Comparison of ENCODE assay signal across 19 mouse cellular contexts in genomic region chr5:9912936-9913335, GRCm38 (mm10).
DNase-seq lines count a peak whose midpoint lies in the region; ATAC-seq and TF ChIP-seq lines count a peak whose summit lies in the region.
"Had no signal": no experiment of that assay in that cellular context is flagged by ENCODE, and none has a peak within 500 bp of the region (broad histone marks: within the 10 kb centered on the region; RNA-seq: fewer than 3 reads in every experiment).

No protein-coding gene starts in this region.

- TF ChIP-seq CTCF in cerebellum, adult 2 months (IDR thresholded peaks at IDR 0.05; ENCODE audit: borderline replicate concordance, insufficient read depth, low read depth, low read length): no peak

- H3K36me3 ChIP-seq in forebrain, embryonic 16.5 days (ENCODE audit: control insufficient read depth, insufficient read depth): no peaks in the 10 kb centered on the region
- H3K36me3 ChIP-seq: embryonic facial prominence, embryonic 10.5 days; G1E; heart, embryonic 12.5 days; hindbrain, embryonic 10.5 days; intestine, embryonic 15.5 days had no signal

- no peaks in the 10 kb centered on the region for H3K4me1 ChIP-seq in forebrain, embryonic 16.5 days (replicated peaks; ENCODE audit: control insufficient read depth, insufficient read depth, low read length)
- no peaks in the 10 kb centered on the region for H3K4me1 ChIP-seq in cerebellum, adult 2 months (ENCODE audit: control insufficient read depth, insufficient read depth, low read length)
- H3K4me1 ChIP-seq: embryonic facial prominence, embryonic 10.5 days; heart, embryonic 12.5 days; intestine, embryonic 15.5 days had no signal

- DNase-seq in frontal cortex, postnatal 14 days (ENCODE audit: low spot score in 2 of 2): no peak
- peak; percentile 6 to 8 for DNase-seq in right cerebral cortex, adult 2 months (ENCODE audit: low spot score in 2 of 2)
- no peak for DNase-seq in right cerebral cortex, postnatal 14 days
- DNase-seq in cerebellum, adult 2 months: no peak
- DNase-seq: adrenal gland, postnatal 10 days; cerebellum, adult 18-20 months; cerebellum, postnatal 10 days; gastrocnemius, postnatal 14 days; heart, adult 2 months; kidney, adult 18-20 months had no signal

- H3K9ac ChIP-seq in forebrain, embryonic 16.5 days (replicated peaks; ENCODE audit: low read depth, low read length): no peak overlapping the region
- H3K9ac ChIP-seq: heart, embryonic 12.5 days; hindbrain, embryonic 14.5 days; intestine, embryonic 15.5 days had no signal

- no peaks in the 10 kb centered on the region for H3K27me3 ChIP-seq in forebrain, embryonic 16.5 days (replicated peaks; ENCODE audit: control insufficient read depth, insufficient read depth, low read length)
- no peaks in the 10 kb centered on the region for H3K27me3 ChIP-seq in cerebellum, adult 2 months (ENCODE audit: control insufficient read depth, insufficient read depth, low read length)
- H3K27me3 ChIP-seq: heart, embryonic 12.5 days; intestine, embryonic 15.5 days had no signal

- no peaks in the 10 kb centered on the region for H3K9me3 ChIP-seq in forebrain, embryonic 16.5 days (ENCODE audit: control insufficient read depth, low read length)
- H3K9me3 ChIP-seq: embryonic facial prominence, embryonic 10.5 days; heart, embryonic 12.5 days; hindbrain, embryonic 10.5 days; intestine, embryonic 15.5 days had no signal

- no peak overlapping the region for H3K4me3 ChIP-seq in forebrain, embryonic 16.5 days (replicated peaks; ENCODE audit: low read length)
- no peak overlapping the region for H3K4me3 ChIP-seq in cerebellum, adult 2 months (replicated peaks; ENCODE audit: insufficient read depth, low read depth, low read length)
- H3K4me3 ChIP-seq: embryonic facial prominence, embryonic 10.5 days; heart, adult 2 months; heart, embryonic 12.5 days; hindbrain, embryonic 10.5 days; intestine, embryonic 15.5 days had no signal

- H3K4me2 ChIP-seq in forebrain, embryonic 16.5 days (ENCODE audit: low read length): no peak overlapping the region
- H3K4me2 ChIP-seq: heart, embryonic 12.5 days; hindbrain, embryonic 14.5 days; intestine, embryonic 15.5 days had no signal

- 59% methylated on average over 3 of the region's 3 CpGs for WGBS in forebrain, embryonic 16.5 days
- 60% methylated on average over 3 of the region's 3 CpGs for WGBS in cerebellum, adult 2 months

- no peak for TF ChIP-seq POLR2A in cerebellum, adult 2 months (IDR thresholded peaks at IDR 0.05; ENCODE audit: borderline replicate concordance, insufficient read depth, low read length)

- ATAC-seq in frontal cortex, adult (ENCODE audit: low TSS enrichment): peak; percentile 65; the same call in 1 of the 2 replicates
- ATAC-seq in forebrain, embryonic 16.5 days: peak; percentile 61; the same call in 1 of the 2 replicates
- ATAC-seq in CD4-positive, CD25-positive, alpha-beta regulatory T cell, adult 4 months: no peak
- ATAC-seq: intestine, embryonic 15.5 days had no signal

- H3K27ac ChIP-seq in forebrain, embryonic 16.5 days (ENCODE audit: low read length): no peak overlapping the region
- H3K27ac ChIP-seq in cerebellum, adult 2 months (ENCODE audit: insufficient read depth, low read length): no peak overlapping the region
- H3K27ac ChIP-seq: embryonic facial prominence, embryonic 10.5 days; heart, adult 2 months; hindbrain, embryonic 10.5 days; hindbrain, embryonic 14.5 days; intestine, embryonic 15.5 days had no signal

Comparison
In these comparisons a context has a peak if more than half of its experiments do, and no peak if none do; other contexts are left out.
1. DNase-seq: peak in right cerebral cortex, adult 2 months (2 of 2); none in frontal cortex, postnatal 14 days (0 of 2), right cerebral cortex, postnatal 14 days (single experiment) and cerebellum, adult 2 months (0 of 2).